Mouse (Mus musculus) effector memory CD4-positive, alpha-beta T cell, adult 7 months (primary cell): Measurements from ENCODE around the gene Phf6. TPM values are rescaled to one million over a fixed set of nuclear protein-coding genes. Genes with fewer than 3 reads are reported as not detected.

Source experiments
- polyA plus RNA-seq: library from polyadenylated mRNA; unstranded; fragments of 100-300 nt; shearing (Covaris generic); gene quantifications from one replicate; pipeline ENCODE4 v1.2.1, GENCODE M21; 2017

Gene Phf6
- 93.4 TPM for polyA plus RNA-seq

GRCm38 (mm10) chrX:52911587-52912371 lies at the start of gene Phf6:
Gene Phf6 (plus strand): TSS chrX:52912266.

GRCm38 (mm10) chrX:52987905-52988783 lies 76.1 kb downstream of the Phf6 start, which contains the start of gene Hprt:
Gene Hprt (plus strand): TSS chrX:52988137.

Other genes starting within 250 kb of the Phf6 start
- gene Ccdc160, start 121.1 kb upstream of the Phf6 start, polyA plus RNA-seq: not detected
- 198 TPM for gene Hprt, start 75.9 kb downstream of the Phf6 start, polyA plus RNA-seq